Mouse (Mus musculus) thymus, postnatal 14 days (tissue): Measurements from ENCODE around the gene Col20a1.

Source experiments
- DNase-seq: peaks from one replicate; pipeline ENCODE4 v3.0.0; 2021

The Col20a1 gene

GRCm38 (mm10) chr2:180986449-180986848, at the start of gene Col20a1:
Gene Col20a1, plus strand, starts transcription at chr2:180986535.
- no peak for DNase-seq

- DNase-seq, result no peak
Observed at GRCm38 (mm10) chr2:180940187-180940586, 46.1 kb upstream of the Col20a1 start.

GRCm38 (mm10) chr2:180941869-180942268, 44.5 kb upstream of the Col20a1 start:
- no peak for DNase-seq

- DNase-seq, result no peak
Observed at GRCm38 (mm10) chr2:180949947-180950346, 36.4 kb upstream of the Col20a1 start.

GRCm38 (mm10) chr2:180952731-180953171, 33.6 kb upstream of the Col20a1 start:
- no peak for DNase-seq

- DNase-seq, result no peak
Observed at GRCm38 (mm10) chr2:180953638-180954037, 32.7 kb upstream of the Col20a1 start.

- DNase-seq, result peak; percentile 8
Observed at GRCm38 (mm10) chr2:180954061-180955047, 32.0 kb upstream of the Col20a1 start, which contains the start of gene Nkain4. Gene Nkain4, minus strand, starts transcription at chr2:180954699.

- no peak for DNase-seq
Observed at GRCm38 (mm10) chr2:180959605-180960004, 26.7 kb upstream of the Col20a1 start.

- DNase-seq, result no peak
Observed at GRCm38 (mm10) chr2:180960187-180960586, 26.1 kb upstream of the Col20a1 start.

- no peak for DNase-seq
Observed at GRCm38 (mm10) chr2:180962616-180963308, 23.6 kb upstream of the Col20a1 start.

- peak; percentile 68 for DNase-seq
Observed at GRCm38 (mm10) chr2:180963956-180964355, 22.4 kb upstream of the Col20a1 start.

GRCm38 (mm10) chr2:180966092-180966882, 20.0 kb upstream of the Col20a1 start:
- peak; percentile 28 for DNase-seq

GRCm38 (mm10) chr2:180967010-180967763, 19.1 kb upstream of the Col20a1 start, which contains the start of gene Arfgap1:
Gene Arfgap1, plus strand, starts transcription at chr2:180967225.
- peak; percentile 89 for DNase-seq

- no peak for DNase-seq
Observed at GRCm38 (mm10) chr2:180981133-180981532, 5.2 kb upstream of the Col20a1 start.

- no peak for DNase-seq
Observed at GRCm38 (mm10) chr2:180985635-180986034, 700 bp upstream of the Col20a1 start.

- no peak for DNase-seq
Observed at GRCm38 (mm10) chr2:180987001-180987400, 666 bp downstream of the Col20a1 start.

- no peak for DNase-seq
Observed at GRCm38 (mm10) chr2:180987432-180988030, 1.2 kb downstream of the Col20a1 start.

- DNase-seq, result no peak
Observed at GRCm38 (mm10) chr2:180988347-180988913, 2.1 kb downstream of the Col20a1 start.

GRCm38 (mm10) chr2:180988948-180989347, 2.6 kb downstream of the Col20a1 start:
- no peak for DNase-seq

- no peak for DNase-seq
Observed at GRCm38 (mm10) chr2:180990347-180990746, 4.0 kb downstream of the Col20a1 start.

- DNase-seq, result no peak
Observed at GRCm38 (mm10) chr2:180994360-180994759, 8.0 kb downstream of the Col20a1 start.
